Mouse (Mus musculus) cerebellum, adult (tissue): ENCODE results near the gene Celf2.
A peak's percentile ranks its signal among the peaks of the same experiment; 100 is the strongest.
"Not testable (repeated sequence)": the region's sequence is repeated elsewhere in the genome, so short reads cannot be mapped to it uniquely, and the experiment has no call there.

ENCODE experiments used
- ATAC-seq: cut with Nextera tagmentation; 2 replicates; pipeline ENCODE4 v1.9.2; 2017; ENCODE audit warnings: mild to moderate bottlenecking, moderate library complexity, mixed read lengths; ENCODE audit not compliant: insufficient number of reproducible peaks, low FRiP score, low TSS enrichment

The Celf2 gene

DNA sequence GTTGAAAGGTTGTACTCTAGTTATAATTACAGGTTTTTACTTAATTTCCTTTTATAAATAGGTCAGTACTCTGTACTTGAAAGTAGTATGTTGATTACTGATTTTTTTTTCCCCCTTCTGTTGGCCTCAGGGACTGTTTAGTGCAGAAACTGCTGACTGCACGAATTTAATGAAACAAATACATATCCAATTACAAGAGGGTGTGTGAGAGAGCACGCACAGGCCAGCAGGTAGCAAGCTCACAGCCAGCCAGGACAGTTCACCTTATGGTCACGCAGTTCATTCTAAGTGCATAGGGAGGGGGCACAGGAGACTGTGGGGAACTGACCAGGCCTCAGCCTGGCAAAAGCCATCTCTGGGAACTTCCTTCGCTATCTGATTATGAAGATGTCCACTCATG is 236.1 kb downstream of the Celf2 start:
- peak; percentile 84; the same call in 1 of the 2 replicates for ATAC-seq

DNA sequence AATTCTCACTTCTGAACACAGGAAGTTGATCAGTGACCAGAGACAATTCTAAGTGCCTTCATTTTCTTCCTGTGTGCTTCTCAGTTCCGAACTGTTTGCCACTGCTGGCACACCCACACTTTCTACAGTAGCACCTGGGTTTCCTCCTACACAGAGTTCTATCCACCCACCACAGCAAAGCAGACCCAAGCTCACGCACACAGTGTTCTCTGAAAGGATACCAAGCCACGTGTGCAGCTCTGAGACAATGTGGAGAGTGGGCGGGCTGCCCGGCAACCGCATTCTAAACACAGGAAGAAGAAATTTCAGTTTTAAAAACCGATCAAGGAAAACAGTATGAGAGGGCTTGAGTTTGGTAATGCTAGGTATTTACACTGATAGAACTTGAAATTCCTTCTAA is 239.3 kb downstream of the Celf2 start:
- no peak for ATAC-seq

DNA sequence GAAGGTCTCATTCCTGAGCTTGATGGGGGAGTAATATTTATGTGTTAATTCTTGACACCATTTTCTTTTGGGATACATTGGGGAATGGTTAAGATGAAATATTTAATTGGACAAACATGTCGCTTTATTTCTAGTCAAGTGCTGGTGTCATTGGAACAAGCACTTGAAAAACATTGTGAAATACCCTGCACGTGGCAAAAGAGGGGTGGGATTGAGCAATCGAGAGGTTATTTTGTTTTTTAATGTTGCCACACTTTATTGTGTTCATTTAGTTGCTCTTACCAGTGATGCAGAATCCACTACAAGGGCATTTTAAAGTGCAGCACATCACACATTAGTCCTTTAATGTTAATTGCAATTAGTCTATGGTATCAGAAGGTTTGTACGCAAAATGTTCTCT is 242.2 kb downstream of the Celf2 start:
- ATAC-seq: no peak

DNA sequence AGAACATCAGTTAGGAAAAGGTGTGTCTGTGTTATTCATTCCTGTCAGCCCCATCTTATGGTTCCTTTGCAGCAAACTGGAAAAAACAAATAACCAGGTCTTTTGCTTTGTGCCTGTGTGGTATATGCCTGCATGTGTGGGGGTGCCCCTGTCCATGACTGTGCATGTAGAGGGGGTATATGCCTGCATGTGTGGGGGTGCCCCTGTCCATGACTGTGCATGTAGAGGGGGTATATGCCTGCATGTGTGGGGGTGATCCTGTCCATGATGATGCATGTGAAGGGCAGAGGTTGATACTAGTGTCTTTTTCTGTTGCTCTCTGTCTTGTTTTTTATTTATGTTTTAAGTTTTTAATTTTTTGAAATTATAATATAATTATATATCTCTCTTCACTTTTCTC is 246.7 kb downstream of the Celf2 start:
- ATAC-seq: not testable (repeated sequence)

GRCm38 (mm10) chr2:7260186-7260585 is 249.2 kb downstream of the Celf2 start:
- no peak for ATAC-seq

DNA sequence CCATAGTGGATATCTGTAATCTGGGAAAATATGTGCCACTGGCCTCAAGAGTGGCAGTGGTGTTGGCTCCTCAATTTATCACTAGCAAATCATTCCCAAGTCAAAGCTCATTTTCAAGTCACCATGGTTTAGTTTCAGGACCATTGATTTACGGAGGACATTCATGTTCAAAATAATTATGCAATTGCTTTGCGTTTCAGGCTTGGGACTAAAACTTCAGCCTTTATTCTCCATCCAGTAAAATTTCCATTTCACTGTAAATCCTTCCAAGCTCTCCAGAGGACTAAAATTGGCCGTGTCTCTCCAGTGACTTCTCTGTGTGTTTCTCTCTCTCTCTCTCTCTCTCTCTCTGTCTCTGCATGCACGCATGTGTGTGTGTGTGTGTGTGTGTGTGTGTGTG is 249.7 kb downstream of the Celf2 start:
- no peak for ATAC-seq

GRCm38 (mm10) chr2:7256023-7256422 is 253.3 kb downstream of the Celf2 start:
- no peak for ATAC-seq

DNA sequence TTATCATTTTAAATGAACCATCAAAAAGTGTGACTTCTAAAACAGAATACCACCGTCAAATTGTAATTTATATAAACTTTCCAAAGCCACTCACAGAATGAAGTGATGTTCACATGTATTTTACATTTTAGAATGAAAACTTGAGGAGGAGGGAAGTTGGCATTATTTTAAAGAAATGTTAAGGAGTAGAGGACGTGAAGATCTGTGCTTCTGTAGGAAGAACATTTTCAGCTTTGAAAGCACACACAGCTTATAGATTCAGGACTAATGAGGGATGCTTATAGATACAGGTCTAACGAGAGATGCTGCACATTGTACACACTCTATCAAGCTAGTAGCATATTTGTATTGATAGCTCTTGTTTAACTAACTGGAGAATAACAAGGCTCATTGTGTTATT is 254.0 kb downstream of the Celf2 start:
- ATAC-seq: no peak

GRCm38 (mm10) chr2:7250314-7250713 is 259.0 kb downstream of the Celf2 start:
- ATAC-seq: no peak

- ATAC-seq: no peak
These were observed 260.4 kb downstream of the Celf2 start for GRCm38 (mm10) chr2:7249002-7249401.

GRCm38 (mm10) chr2:7245958-7246774 is 263.2 kb downstream of the Celf2 start:
- no peak for ATAC-seq

DNA sequence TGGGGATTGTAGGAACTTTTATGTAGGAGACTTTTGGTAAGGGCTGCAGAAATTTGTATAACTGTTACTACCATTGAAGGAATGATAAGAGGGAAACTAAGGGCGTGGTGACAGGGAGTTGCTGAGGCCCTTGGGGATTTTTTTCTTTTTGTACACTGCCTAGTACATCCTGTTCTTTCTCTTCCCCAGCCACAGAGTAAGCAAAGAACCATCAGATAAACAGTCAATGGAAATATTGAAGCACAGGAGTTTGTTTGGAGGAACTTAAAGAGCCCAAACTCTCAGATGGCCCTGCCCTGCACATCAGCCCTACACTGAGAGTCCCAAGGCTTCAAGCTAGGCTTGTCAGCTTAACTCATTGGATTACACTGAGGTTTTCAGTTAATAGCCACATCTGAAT is 267.2 kb downstream of the Celf2 start:
- ATAC-seq: no peak

GRCm38 (mm10) chr2:7241523-7241941 is 267.8 kb downstream of the Celf2 start:
- no peak for ATAC-seq

DNA sequence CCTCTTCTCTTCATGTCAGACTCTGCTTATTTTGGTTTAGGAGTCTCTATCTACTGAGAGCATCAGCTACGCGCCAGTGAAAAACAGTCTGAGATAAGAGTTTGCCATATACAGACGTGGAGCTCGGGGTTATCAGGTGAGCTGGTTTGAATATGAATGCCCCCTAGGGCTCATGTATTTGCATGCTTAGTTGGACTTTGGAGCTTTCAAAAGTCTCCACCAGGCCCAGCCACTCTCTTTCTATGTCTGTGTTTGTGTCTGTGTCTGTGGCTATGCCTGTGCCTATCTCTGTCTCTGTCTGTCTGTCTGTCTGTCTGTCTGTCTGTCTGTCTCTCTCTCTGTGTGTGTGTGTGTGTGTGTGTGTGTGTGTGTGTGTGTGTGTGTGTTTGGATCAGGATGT is 272.1 kb downstream of the Celf2 start:
- ATAC-seq: no peak

DNA sequence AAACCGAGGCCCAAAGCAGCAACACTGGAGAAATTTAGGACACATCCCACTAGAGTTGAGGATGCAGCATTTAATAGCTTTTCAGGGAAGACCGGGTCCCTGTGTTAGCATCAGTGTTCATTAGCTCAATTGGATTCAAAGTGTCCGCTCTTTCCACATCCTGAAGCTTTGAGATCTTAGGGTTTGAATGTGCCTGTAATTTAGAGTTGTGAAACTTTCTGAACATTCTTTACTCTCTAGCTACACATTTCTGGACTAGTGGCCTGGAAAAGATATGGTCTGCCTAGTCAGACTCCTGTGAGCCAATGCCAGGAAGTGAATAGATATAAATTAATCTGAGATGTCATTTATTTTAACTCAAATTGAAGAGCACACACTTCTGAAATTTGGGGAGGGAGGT is 272.9 kb downstream of the Celf2 start:
- no peak for ATAC-seq

DNA sequence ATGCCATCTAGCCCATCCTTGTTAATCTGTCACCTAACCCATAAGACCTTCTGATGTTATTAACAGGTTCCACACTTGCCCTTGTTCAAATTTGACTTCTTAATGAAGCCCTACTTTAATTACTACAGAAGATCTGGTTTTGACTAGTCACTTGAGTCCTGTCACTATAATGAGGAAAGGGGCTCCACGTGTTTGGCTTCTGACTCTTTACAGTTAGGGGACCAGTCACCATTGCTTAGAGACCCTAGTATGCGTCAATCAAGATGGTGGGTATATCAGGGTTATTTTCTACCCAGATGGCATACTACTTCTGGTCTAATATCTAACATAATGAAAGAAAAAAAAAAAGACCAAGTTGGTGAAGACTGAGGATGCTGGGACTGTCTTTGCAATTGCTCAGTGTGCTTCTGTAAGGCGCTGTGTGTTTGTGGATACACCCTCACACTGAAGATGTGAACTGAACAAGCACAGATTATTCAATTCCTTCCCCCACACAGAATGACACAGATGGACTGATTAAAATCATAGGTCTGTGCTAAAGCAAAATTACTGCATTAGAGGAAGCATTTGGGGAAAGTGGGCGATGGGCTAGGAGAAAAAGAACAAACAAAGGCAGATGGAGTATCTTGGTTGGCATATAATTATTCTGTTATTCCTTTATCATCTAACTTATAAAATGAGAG is 274.2 kb downstream of the Celf2 start:
- ATAC-seq: no peak

- ATAC-seq: no peak
These were observed 274.8 kb downstream of the Celf2 start for GRCm38 (mm10) chr2:7234587-7234986.

DNA sequence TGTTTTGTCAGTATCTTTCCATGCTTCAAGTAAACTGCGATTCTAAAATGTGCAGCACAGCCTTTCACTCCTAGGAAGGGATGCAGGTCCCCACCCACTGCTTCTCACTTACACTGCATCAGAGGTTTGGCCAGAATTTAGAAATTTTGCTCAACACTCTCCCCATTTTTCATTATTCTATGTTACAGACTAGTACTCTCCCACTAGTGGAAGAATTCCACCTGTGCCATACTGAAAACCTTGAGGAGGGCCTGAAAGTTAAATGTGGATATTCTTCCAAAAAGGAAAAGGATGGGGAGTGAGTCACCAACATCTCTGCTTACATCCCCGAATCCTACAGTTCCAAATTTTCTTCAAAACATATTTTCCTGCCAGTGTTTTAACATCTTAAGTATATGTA is 276.0 kb downstream of the Celf2 start:
- ATAC-seq: no peak

GRCm38 (mm10) chr2:7226785-7227184 is 282.6 kb downstream of the Celf2 start:
- ATAC-seq: no peak

GRCm38 (mm10) chr2:7224346-7225071 is 284.9 kb downstream of the Celf2 start:
- ATAC-seq: no peak

- no peak for ATAC-seq
These were observed 285.8 kb downstream of the Celf2 start for GRCm38 (mm10) chr2:7223538-7223937.
